In genomic region chr8:70649324-70649723, GRCm38 (mm10) we compare ENCODE assay signal across 7 mouse cellular contexts. TPM values are rescaled to one million over a fixed set of nuclear protein-coding genes. Genes with fewer than 3 reads are reported as not detected.
DNase-seq lines count a peak whose midpoint lies in the region; ATAC-seq lines count a peak whose summit lies in the region.

No protein-coding gene starts in this region.

- H3K36me3 ChIP-seq in embryonic facial prominence, embryonic 15.5 days, result peaks cover 28% of the 10 kb centered on the region
- peaks cover 25% of the 10 kb centered on the region for H3K36me3 ChIP-seq in heart, embryonic 16.5 days (ENCODE audit: control insufficient read depth, insufficient read depth)

- peak overlapping the region; percentile 60 for H3K27ac ChIP-seq in embryonic facial prominence, embryonic 15.5 days (replicated peaks)
- H3K27ac ChIP-seq in heart, embryonic 16.5 days (ENCODE audit: low read length), result peak overlapping the region; percentile 89

- WGBS in embryonic facial prominence, embryonic 15.5 days, result 49% methylated on average over 4 of the region's 4 CpGs
- WGBS in heart, embryonic 16.5 days, result 24% methylated on average over 4 of the region's 4 CpGs

- peak; percentile 43; the same call in 1 of the 2 replicates for ATAC-seq in embryonic facial prominence, embryonic 15.5 days (ENCODE audit: insufficient number of reproducible peaks, low FRiP score, low TSS enrichment, low read depth)
- peak; percentile 87 for ATAC-seq in heart, embryonic 16.5 days (replicated peaks; ENCODE audit: extremely low read depth, insufficient read depth, low FRiP score)
- ATAC-seq in megakaryocyte-erythroid progenitor cell, adult 5-6 weeks (replicated peaks; ENCODE audit: low FRiP score, low TSS enrichment, poor library complexity, severe bottlenecking), result peak; percentile 85

- H3K4me2 ChIP-seq in embryonic facial prominence, embryonic 15.5 days (replicated peaks), result no peak overlapping the region
- H3K4me2 ChIP-seq in heart, embryonic 16.5 days (ENCODE audit: low read depth, low read length), result 0 out of 2 replicates have a peak overlapping the region, but pooled peaks have one; percentile 5

- no peaks in the 10 kb centered on the region for H3K27me3 ChIP-seq in embryonic facial prominence, embryonic 15.5 days
- H3K27me3 ChIP-seq in heart, embryonic 16.5 days (ENCODE audit: control insufficient read depth, insufficient read depth, low read length), result no peaks in the 10 kb centered on the region

- H3K4me3 ChIP-seq in embryonic facial prominence, embryonic 15.5 days (replicated peaks), result no peak overlapping the region
- no peak overlapping the region for H3K4me3 ChIP-seq in heart, embryonic 16.5 days (ENCODE audit: low read length)

- peaks cover 26% of the 10 kb centered on the region for H3K4me1 ChIP-seq in embryonic facial prominence, embryonic 15.5 days
- peaks cover 47% of the 10 kb centered on the region for H3K4me1 ChIP-seq in heart, embryonic 16.5 days (ENCODE audit: control insufficient read depth, insufficient read depth, low read length)

- DNase-seq in ES-CJ7 (ENCODE audit: low read depth, low spot score) (peak; percentile 98), R1 (ENCODE audit: low read depth, low spot score) (peak; percentile 92)
- peak; percentile 94 for DNase-seq in kidney, postnatal 14 days
- DNase-seq in thymus, postnatal 25 days, result no peak

- H3K9me3 ChIP-seq in embryonic facial prominence, embryonic 15.5 days (replicated peaks), result no peaks in the 10 kb centered on the region
- no peaks in the 10 kb centered on the region for H3K9me3 ChIP-seq in heart, embryonic 16.5 days (replicated peaks; ENCODE audit: control insufficient read depth, low read length)

- no peak overlapping the region for H3K9ac ChIP-seq in embryonic facial prominence, embryonic 15.5 days
- H3K9ac ChIP-seq in heart, embryonic 16.5 days (ENCODE audit: low read length), result no peak overlapping the region; the same call in 1 of the 2 replicates

RNA-seq across cellular contexts. Expression of gene Pgpep1, which starts 10.9 kb away (rescaled TPM):
- 52.1 and 56.6 TPM in 2 replicates for polyA plus RNA-seq in embryonic facial prominence, embryonic 15.5 days (2015; fragmentation: Nextera tagmentation; extraction: Ambion mirVana)
- 35.5 and 36.7 TPM in 2 replicates for polyA plus RNA-seq in heart, embryonic 16.5 days (2015; fragmentation: Nextera tagmentation; extraction: Ambion mirVana)
- total RNA-seq in megakaryocyte-erythroid progenitor cell, adult 5-6 weeks (2014; fragmentation: Nextera tagmentation), result 6.3 and 8.8 TPM in 2 replicates
- total RNA-seq in megakaryocyte-erythroid progenitor cell, adult 5-6 weeks (2017), result 4.6 and 5.1 TPM in 2 replicates

RNA-seq across cellular contexts. Expression of gene Gdf15, which starts 17.1 kb away (rescaled TPM):
- polyA plus RNA-seq in embryonic facial prominence, embryonic 15.5 days (2015; fragmentation: Nextera tagmentation; extraction: Ambion mirVana), result 0.16 TPM in 2 replicates
- polyA plus RNA-seq in heart, embryonic 16.5 days (2015; fragmentation: Nextera tagmentation; extraction: Ambion mirVana), result 1.2 and 1.6 TPM in 2 replicates
- not detected in 2 replicates for total RNA-seq in megakaryocyte-erythroid progenitor cell, adult 5-6 weeks (2014; fragmentation: Nextera tagmentation)
- not detected in 2 replicates for total RNA-seq in megakaryocyte-erythroid progenitor cell, adult 5-6 weeks (2017)

RNA-seq across cellular contexts. Expression of gene Lsm4, which starts 23.7 kb away (rescaled TPM):
- 243 and 244 TPM in 2 replicates for polyA plus RNA-seq in embryonic facial prominence, embryonic 15.5 days (2015; fragmentation: Nextera tagmentation; extraction: Ambion mirVana)
- 252 and 258 TPM in 2 replicates for polyA plus RNA-seq in heart, embryonic 16.5 days (2015; fragmentation: Nextera tagmentation; extraction: Ambion mirVana)
- 286 and 287 TPM in 2 replicates for total RNA-seq in megakaryocyte-erythroid progenitor cell, adult 5-6 weeks (2014; fragmentation: Nextera tagmentation)
- 240 and 290 TPM in 2 replicates for total RNA-seq in megakaryocyte-erythroid progenitor cell, adult 5-6 weeks (2017)

RNA-seq across cellular contexts. Expression of gene Lrrc25, which starts 33.4 kb away (rescaled TPM):
- polyA plus RNA-seq in embryonic facial prominence, embryonic 15.5 days (2015; fragmentation: Nextera tagmentation; extraction: Ambion mirVana), result 2.9 and 4.0 TPM in 2 replicates
- polyA plus RNA-seq in heart, embryonic 16.5 days (2015; fragmentation: Nextera tagmentation; extraction: Ambion mirVana), result 1.8 and 2.3 TPM in 2 replicates
- 0.37 and 0.69 TPM in 2 replicates for total RNA-seq in megakaryocyte-erythroid progenitor cell, adult 5-6 weeks (2014; fragmentation: Nextera tagmentation)
- total RNA-seq in megakaryocyte-erythroid progenitor cell, adult 5-6 weeks (2017), result 0.15 and 0.61 TPM in 2 replicates

RNA-seq across cellular contexts. Expression of gene Ssbp4, which starts 40.7 kb away (rescaled TPM):
- polyA plus RNA-seq in embryonic facial prominence, embryonic 15.5 days (2015; fragmentation: Nextera tagmentation; extraction: Ambion mirVana), result 127 and 130 TPM in 2 replicates
- polyA plus RNA-seq in heart, embryonic 16.5 days (2015; fragmentation: Nextera tagmentation; extraction: Ambion mirVana), result 68.4 and 69.5 TPM in 2 replicates
- 39.7 and 83.5 TPM in 2 replicates for total RNA-seq in megakaryocyte-erythroid progenitor cell, adult 5-6 weeks (2014; fragmentation: Nextera tagmentation)
- total RNA-seq in megakaryocyte-erythroid progenitor cell, adult 5-6 weeks (2017), result 77.5 and 98.5 TPM in 2 replicates
